Mouse (Mus musculus) embryonic facial prominence, embryonic 12.5 days (tissue): ENCODE data around the gene Cdc25b. TPM values are rescaled to one million over a fixed set of nuclear protein-coding genes. Genes with fewer than 3 reads are reported as not detected.
A peak's percentile ranks its signal among the peaks of the same experiment; 100 is the strongest.

Experiments
- ATAC-seq: fragments of 200-750 bp; cut with Nextera tagmentation; 2 replicates; pipeline ENCODE4 v1.8.0; 2017; ENCODE audit not compliant: insufficient number of reproducible peaks, insufficient read depth, low FRiP score, low TSS enrichment
- H3K27ac ChIP-seq: fragments of 300-500 bp; sonication (generic); 2 replicates; pipeline ENCODE4 v1.5.1; 2016; ENCODE audit warnings: mild to moderate bottlenecking
- H3K27me3 ChIP-seq: fragments of 300-500 bp; sonication (generic); 2 replicates; pipeline ENCODE4 v1.6.1; 2016; ENCODE audit warnings: mild to moderate bottlenecking, moderate library complexity
- H3K36me3 ChIP-seq: fragments of 300-500 bp; sonication (generic); 2 replicates; pipeline ENCODE4 v1.6.1; 2016; ENCODE audit warnings: mild to moderate bottlenecking
- H3K4me1 ChIP-seq: fragments of 300-500 bp; sonication (generic); 2 replicates; pipeline ENCODE4 v1.6.1; 2016
- H3K4me2 ChIP-seq: fragments of 300-500 bp; sonication (generic); replicated peaks from 2 replicates; pipeline ENCODE4 v1.6.1; 2016; ENCODE audit warnings: mild to moderate bottlenecking, moderate library complexity
- H3K4me3 ChIP-seq: fragments of 300-500 bp; sonication (generic); 2 replicates; pipeline ENCODE4 v1.5.1; 2016; ENCODE audit warnings: mild to moderate bottlenecking
- H3K9ac ChIP-seq: fragments of 300-500 bp; sonication (generic); 2 replicates; pipeline ENCODE4 v1.6.1; 2016; ENCODE audit warnings: mild to moderate bottlenecking, moderate library complexity
- H3K9me3 ChIP-seq: fragments of 300-500 bp; sonication (generic); 2 replicates; pipeline ENCODE4 v1.6.1; 2016; ENCODE audit warnings: mild to moderate bottlenecking, moderate library complexity
- WGBS: fragments of 180-500 bp; shearing (Covaris S2); methylation state at CpG from one replicate; pipeline ENCODE4 v1.1.7; 2016; 5-methylcytosine and 5-hydroxymethylcytosine counted together
- polyA plus RNA-seq: library from polyadenylated mRNA; unstranded; fragments of >200 nt; fragmentation: Nextera tagmentation; extraction: Ambion mirVana; gene quantifications from 2 replicates; pipeline ENCODE4 v1.2.1, GENCODE M21; 2016

Cdc25b gene
- polyA plus RNA-seq, 1 experiment from 2014 or later, result 52.3 TPM

GRCm38 (mm10) chr2:131166172-131166571 lies 20.6 kb upstream of the Cdc25b start:
- Histone ChIP-seq H3K9ac (no peak overlapping the region), H3K27ac (no peak overlapping the region), H3K36me3 (no peaks in the 10 kb centered on the region), H3K4me2 (no peak overlapping the region), H3K4me1 (peaks cover 17% of the 10 kb centered on the region), H3K27me3 (peaks cover 10% of the 10 kb centered on the region), H3K9me3 (no peaks in the 10 kb centered on the region), H3K4me3 (no peak overlapping the region)
- ATAC-seq, result no peak
- 80% methylated on average over 2 of the region's 2 CpGs for WGBS

GRCm38 (mm10) chr2:131167984-131168383 lies 18.8 kb upstream of the Cdc25b start:
- no peak for ATAC-seq
- Histone ChIP-seq H3K9ac (no peak overlapping the region), H3K27ac (no peak overlapping the region), H3K27me3 (peaks cover 28% of the 10 kb centered on the region), H3K36me3 (no peaks in the 10 kb centered on the region), H3K4me2 (no peak overlapping the region), H3K9me3 (no peaks in the 10 kb centered on the region), H3K4me3 (no peak overlapping the region), H3K4me1 (peaks cover 25% of the 10 kb centered on the region)
- 79% methylated on average over 6 of the region's 6 CpGs for WGBS

- WGBS, result 65% methylated on average over 1 of the region's 1 CpGs
Observed at GRCm38 (mm10) chr2:131168914-131169313, 17.8 kb upstream of the Cdc25b start.

DNA sequence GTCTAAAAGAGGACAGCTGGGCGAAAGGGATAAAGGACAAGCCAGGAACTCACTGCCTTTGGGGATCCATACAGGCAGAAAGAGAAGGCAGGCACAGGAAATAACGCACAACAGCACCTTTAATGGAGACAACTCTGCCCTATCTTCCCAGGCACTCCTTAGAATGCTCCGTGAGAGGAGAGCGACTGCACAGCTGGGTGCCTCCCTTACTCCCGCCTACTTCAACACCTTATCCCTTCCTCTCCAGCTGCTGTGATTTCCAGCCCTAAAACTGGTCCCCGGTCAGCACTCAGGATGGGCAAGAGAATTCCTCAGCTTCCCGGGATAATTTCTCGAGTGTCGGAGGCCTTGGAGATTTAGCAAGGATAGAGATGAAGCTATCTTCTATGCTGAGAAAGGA lies 15.8 kb upstream of the Cdc25b start:
- Histone ChIP-seq H3K9me3 (no peaks in the 10 kb centered on the region), H3K4me2 (peak overlapping the region; percentile 57), H3K9ac (peak overlapping the region; percentile 45; the same call in 1 of the 2 replicates), H3K27me3 (peaks cover 40% of the 10 kb centered on the region), H3K27ac (no peak overlapping the region), H3K4me1 (peaks cover 31% of the 10 kb centered on the region), H3K36me3 (no peaks in the 10 kb centered on the region), H3K4me3 (peak overlapping the region; percentile 31)
- ATAC-seq, result no peak
- 13% methylated on average over 9 of the region's 9 CpGs for WGBS

More at GRCm38 (mm10) chr2:131168914-131169313, 17.8 kb upstream of the Cdc25b start:
- no peak overlapping the region for H3K4me2 ChIP-seq
- no peaks in the 10 kb centered on the region for H3K36me3 ChIP-seq
- no peak overlapping the region for H3K27ac ChIP-seq
- no peak overlapping the region for H3K4me3 ChIP-seq
- peaks cover 37% of the 10 kb centered on the region for H3K27me3 ChIP-seq
- H3K4me1 ChIP-seq, result peaks cover 23% of the 10 kb centered on the region
- H3K9ac ChIP-seq, result no peak overlapping the region
- H3K9me3 ChIP-seq, result no peaks in the 10 kb centered on the region
- ATAC-seq, result no peak

- whole genome bisulfite sequencing, result 4% methylated on average over 43 of the region's 43 CpGs
- H3K9me3 ChIP-seq, result no peaks in the 10 kb centered on the region
- H3K4me2 ChIP-seq, result peak overlapping the region; percentile 57
- H3K27ac ChIP-seq, result no peak overlapping the region
- ATAC-seq, result peak; percentile 22; the same call in 1 of the 2 replicates
- H3K9ac ChIP-seq, result peak overlapping the region; percentile 45
- H3K27me3 ChIP-seq, result peaks cover 40% of the 10 kb centered on the region
- H3K4me1 ChIP-seq, result peaks cover 33% of the 10 kb centered on the region
- no peaks in the 10 kb centered on the region for H3K36me3 ChIP-seq
- peak overlapping the region; percentile 31 for H3K4me3 ChIP-seq
Observed at GRCm38 (mm10) chr2:131171401-131172104, 15.2 kb upstream of the Cdc25b start.

DNA sequence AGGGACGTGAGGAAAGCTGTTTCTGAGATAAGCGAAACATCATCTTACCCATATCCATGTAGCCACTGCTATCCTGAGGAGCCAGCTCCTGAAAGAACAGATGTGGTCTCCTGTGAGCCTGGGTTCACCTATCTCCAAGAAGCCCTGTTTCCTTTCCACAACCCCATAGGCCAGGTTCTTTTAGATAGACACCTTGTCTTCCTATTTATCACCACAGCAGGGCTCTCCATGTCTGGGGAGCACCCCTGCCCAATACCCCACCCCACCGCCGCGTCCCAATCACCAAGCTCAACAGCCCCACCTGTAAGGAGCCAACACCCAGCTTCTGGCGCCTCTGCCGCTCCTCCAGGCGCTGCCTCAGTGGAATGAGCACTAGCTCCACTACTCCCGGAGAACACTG lies 14.4 kb upstream of the Cdc25b start:
- no peak overlapping the region for H3K4me3 ChIP-seq
- no peak for ATAC-seq
- H3K27me3 ChIP-seq, result peaks cover 40% of the 10 kb centered on the region
- WGBS, result 45% methylated on average over 9 of the region's 9 CpGs
- H3K9ac ChIP-seq, result no peak overlapping the region
- H3K9me3 ChIP-seq, result no peaks in the 10 kb centered on the region
- H3K36me3 ChIP-seq, result peaks cover 4% of the 10 kb centered on the region; the same call in 1 of the 2 replicates
- H3K4me1 ChIP-seq, result peaks cover 41% of the 10 kb centered on the region
- H3K4me2 ChIP-seq, result no peak overlapping the region
- no peak overlapping the region for H3K27ac ChIP-seq

DNA sequence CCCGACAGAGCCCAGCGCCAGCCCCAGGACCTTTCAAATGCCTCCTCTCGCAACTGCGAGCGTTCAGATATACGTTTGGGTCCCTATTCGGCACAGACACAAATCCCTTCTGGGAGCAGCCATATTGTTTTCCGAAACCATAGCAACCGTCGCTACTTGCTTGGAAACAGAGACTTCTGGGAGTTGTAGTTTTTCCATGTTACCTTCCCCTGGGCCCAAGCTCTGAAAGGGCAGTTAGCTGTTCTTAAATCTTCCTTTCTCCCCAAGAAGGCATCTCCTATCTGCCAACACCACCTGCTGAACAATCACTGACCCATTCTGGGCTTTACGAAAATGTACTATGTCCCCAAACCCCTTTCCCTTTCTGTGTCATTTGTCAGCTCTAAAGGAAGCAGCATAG lies 12.0 kb upstream of the Cdc25b start:
- Histone ChIP-seq H3K9ac (no peak overlapping the region), H3K4me2 (peak overlapping the region; percentile 79), H3K36me3 (peaks cover 11% of the 10 kb centered on the region; the same call in 1 of the 2 replicates), H3K27ac (no peak overlapping the region), H3K4me3 (peak overlapping the region; percentile 39), H3K4me1 (peaks cover 56% of the 10 kb centered on the region), H3K27me3 (peaks cover 40% of the 10 kb centered on the region), H3K9me3 (no peaks in the 10 kb centered on the region)
- no peak for ATAC-seq
- 4% methylated on average over 11 of the region's 11 CpGs for WGBS

- Histone ChIP-seq H3K9me3 (no peaks in the 10 kb centered on the region), H3K4me3 (no peak overlapping the region), H3K36me3 (peaks cover 11% of the 10 kb centered on the region; the same call in 1 of the 2 replicates), H3K27ac (no peak overlapping the region), H3K27me3 (peaks cover 38% of the 10 kb centered on the region), H3K4me1 (peaks cover 56% of the 10 kb centered on the region), H3K4me2 (no peak overlapping the region), H3K9ac (no peak overlapping the region)
- 71% methylated on average over 3 of the region's 3 CpGs for WGBS
- no peak for ATAC-seq
Observed at GRCm38 (mm10) chr2:131175286-131175944, 11.3 kb upstream of the Cdc25b start.

DNA sequence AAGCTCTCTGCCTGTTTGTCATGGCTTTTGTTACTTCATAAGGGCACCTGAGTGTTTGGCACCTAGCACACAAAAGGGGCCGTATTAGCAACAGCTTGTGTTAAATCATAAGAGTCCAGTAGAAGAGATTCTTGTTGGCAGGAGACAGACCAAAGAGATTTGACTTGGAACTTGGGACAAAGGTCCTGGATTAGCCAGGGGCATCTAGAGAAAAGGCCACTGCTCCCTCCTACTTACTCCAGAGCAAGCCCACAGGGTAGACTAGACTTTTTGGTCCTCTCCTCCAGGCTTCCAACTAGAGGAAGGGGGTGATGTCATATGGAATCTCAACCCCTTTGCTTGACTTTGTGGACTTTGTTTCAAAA lies 10.8 kb upstream of the Cdc25b start:
- H3K4me2 ChIP-seq, result no peak overlapping the region

GRCm38 (mm10) chr2:131176491-131176890 lies 10.3 kb upstream of the Cdc25b start:
- WGBS, result 62% methylated on average over 5 of the region's 5 CpGs
- peaks cover 46% of the 10 kb centered on the region for H3K4me1 ChIP-seq
- H3K4me2 ChIP-seq, result no peak overlapping the region
- 0 out of 2 replicates have a peak overlapping the region, but pooled peaks have one; percentile 38 for H3K27ac ChIP-seq
- peaks cover 27% of the 10 kb centered on the region for H3K27me3 ChIP-seq
- no peak for ATAC-seq
- H3K36me3 ChIP-seq, result peaks cover 11% of the 10 kb centered on the region; the same call in 1 of the 2 replicates
- H3K9ac ChIP-seq, result no peak overlapping the region
- H3K4me3 ChIP-seq, result no peak overlapping the region
- no peaks in the 10 kb centered on the region for H3K9me3 ChIP-seq

More for the DNA sequence above, 10.8 kb upstream of the Cdc25b start:
- Histone ChIP-seq H3K27ac (no peak overlapping the region), H3K9me3 (no peaks in the 10 kb centered on the region), H3K4me1 (peaks cover 52% of the 10 kb centered on the region), H3K9ac (no peak overlapping the region), H3K4me3 (no peak overlapping the region), H3K27me3 (peaks cover 33% of the 10 kb centered on the region), H3K36me3 (peaks cover 11% of the 10 kb centered on the region; the same call in 1 of the 2 replicates)
- no peak for ATAC-seq
- WGBS, result 78% methylated on average over 1 of the region's 1 CpGs

- no peak for ATAC-seq
- peaks cover 41% of the 10 kb centered on the region for H3K4me1 ChIP-seq
- 85% methylated on average over 9 of the region's 9 CpGs for WGBS
Observed at GRCm38 (mm10) chr2:131177932-131178331, 8.8 kb upstream of the Cdc25b start.

DNA sequence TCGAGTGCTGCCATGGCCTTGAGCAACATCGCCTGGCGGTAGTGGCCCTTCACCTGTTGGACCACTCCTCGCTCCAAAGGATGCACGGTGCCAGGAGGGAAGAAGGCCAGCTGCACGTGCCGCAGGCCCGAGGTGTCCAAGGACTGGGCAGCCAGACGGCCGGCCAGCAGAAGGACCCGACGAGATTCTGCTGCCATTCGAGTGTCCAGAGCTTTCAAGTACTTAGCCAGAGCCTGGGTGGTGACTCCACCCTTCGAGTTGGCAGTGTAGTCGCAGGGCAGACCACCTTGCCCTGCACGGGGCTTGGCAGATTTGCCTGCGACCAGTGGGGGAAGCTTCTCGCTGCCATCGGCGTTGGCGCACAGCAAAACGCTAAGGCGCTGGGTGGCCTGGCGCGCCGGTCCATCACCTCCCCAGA lies 7.9 kb upstream of the Cdc25b start:
- H3K4me3 ChIP-seq, result peak overlapping the region; percentile 79
- H3K27ac ChIP-seq, result peak overlapping the region; percentile 84
- peak overlapping the region; percentile 88 for H3K9ac ChIP-seq
- peaks cover 11% of the 10 kb centered on the region; the same call in 1 of the 2 replicates for H3K36me3 ChIP-seq
- ATAC-seq, result no peak
- peaks cover 41% of the 10 kb centered on the region for H3K4me1 ChIP-seq
- WGBS, result 37% methylated on average over 26 of the region's 26 CpGs
- H3K4me2 ChIP-seq, result peak overlapping the region; percentile 99
- peaks cover 4% of the 10 kb centered on the region; the same call in 1 of the 2 replicates for H3K27me3 ChIP-seq
- no peaks in the 10 kb centered on the region for H3K9me3 ChIP-seq

More at GRCm38 (mm10) chr2:131177932-131178331, 8.8 kb upstream of the Cdc25b start:
- Histone ChIP-seq H3K27me3 (peaks cover 13% of the 10 kb centered on the region), H3K9me3 (no peaks in the 10 kb centered on the region), H3K4me2 (peak overlapping the region; percentile 99), H3K4me3 (peak overlapping the region; percentile 79), H3K36me3 (peaks cover 11% of the 10 kb centered on the region; the same call in 1 of the 2 replicates), H3K27ac (no peak overlapping the region), H3K9ac (peak overlapping the region; percentile 88)
